Mouse (Mus musculus): ENCODE measurements at regions not wholly inside any gene's neighbourhood (a gene's known extent, or its start where the extent isn't known, plus 50 kb on each side); places are given as distances from the start of the nearest gene placed in this dataset.

DNA sequence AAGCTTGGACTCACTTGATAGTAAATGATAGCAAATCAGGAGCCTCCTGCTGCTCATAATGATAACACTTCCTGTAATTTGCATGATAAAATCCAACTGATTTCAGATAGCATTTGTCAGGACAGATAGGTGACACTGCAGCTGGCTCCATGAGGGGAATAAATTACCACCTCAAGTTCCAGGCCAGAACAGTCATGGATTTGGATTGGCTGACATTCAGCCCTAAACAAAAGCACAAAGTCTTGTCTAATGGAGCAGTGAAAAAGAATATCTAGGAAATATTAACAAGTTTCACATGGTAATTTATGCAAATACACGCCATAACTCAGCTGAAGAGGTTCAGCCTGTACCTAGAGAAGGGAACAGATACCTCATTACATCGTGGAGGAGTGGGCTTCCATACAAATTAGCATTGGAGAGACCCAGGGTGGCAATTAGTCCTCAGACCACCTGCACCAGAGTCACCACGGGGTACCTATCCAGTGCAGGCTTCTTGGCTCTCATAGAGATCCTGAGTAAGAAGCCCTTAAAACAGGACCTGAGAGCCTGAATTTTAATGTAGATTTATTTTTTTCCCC is 587.3 kb upstream of the Plxna2 start:
- TF ChIP-seq CTCF (IDR thresholded peaks at IDR 0.05; ENCODE audit: low read depth, low read length) (no peak), POLR2AphosphoS5 (IDR thresholded peaks at IDR 0.05; ENCODE audit: insufficient replicate concordance, low read depth, low read length) (no peak), TAL1 (conservative IDR thresholded peaks at IDR 0.05; ENCODE audit: low read depth, low read length) (no peak), GATA1 (IDR thresholded peaks at IDR 0.05; ENCODE audit: borderline replicate concordance, low read length) (no peak), GATA2 (IDR thresholded peaks at IDR 0.05; ENCODE audit: borderline replicate concordance, low read depth, low read length) (no peak)
